Mouse (Mus musculus) bone marrow macrophage, adult 2 months (primary cell): ENCODE measurements around the gene Iqcf3.

Experiments
- CTCF ChIP-seq: IDR thresholded peaks from 2 replicates; pipeline ENCODE4 v1.5.1; 2012; ENCODE audit warnings: low read depth, mild to moderate bottlenecking, low read length, moderate library complexity
- POLR2A ChIP-seq: IDR thresholded peaks from 2 replicates; pipeline ENCODE4 v1.6.1; 2012; ENCODE audit warnings: mild to moderate bottlenecking, low read depth, low read length, borderline replicate concordance

DNA sequence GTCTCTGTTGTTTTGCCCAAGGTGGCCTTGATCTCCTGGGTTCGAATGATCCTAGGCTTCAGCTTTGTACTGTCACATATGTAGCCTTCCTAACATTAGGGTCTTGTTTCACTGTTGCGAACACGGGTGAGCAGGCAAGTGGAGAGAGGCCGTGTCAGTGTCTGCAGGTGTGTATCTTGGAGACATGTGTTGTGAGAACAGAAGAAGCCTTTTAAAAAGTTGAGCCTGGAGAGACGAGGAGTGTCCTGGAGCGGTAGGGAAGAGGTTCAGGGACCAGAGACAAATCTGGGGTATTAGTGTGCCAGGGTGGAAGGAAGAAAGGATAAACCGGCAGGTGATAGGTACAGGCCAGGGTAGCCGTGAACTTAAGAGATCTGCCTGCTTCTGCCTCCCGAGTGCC is 83.3 kb downstream of the Iqcf3 start:
- TF ChIP-seq CTCF (no peak), POLR2A (no peak)
